Mouse (Mus musculus) cortical plate, adult 2 months (tissue): ENCODE measurements around the gene Cox15. TPM values are rescaled to one million over a fixed set of nuclear protein-coding genes. Genes with fewer than 3 reads are reported as not detected.

Experiments
- H3K27ac ChIP-seq: fragments of 200-500 bp; 2 replicates; pipeline ENCODE4 v1.5.1; 2012; ENCODE audit warnings: low read length, control low read depth, inconsistent platforms; ENCODE audit not compliant: insufficient read depth
- H3K4me1 ChIP-seq: fragments of 200-500 bp; 2 replicates; pipeline ENCODE4 v1.6.1; 2011; ENCODE audit warnings: low read length; ENCODE audit not compliant: control insufficient read depth, insufficient read depth
- H3K4me3 ChIP-seq: fragments of 200-500 bp; 2 replicates; pipeline ENCODE4 v1.5.1; 2011; ENCODE audit warnings: mild to moderate bottlenecking, low read length, control low read depth; ENCODE audit not compliant: insufficient read depth
- CTCF ChIP-seq: fragments of 200-500 bp; IDR thresholded peaks from 2 replicates; pipeline ENCODE4 v1.5.1; 2011; ENCODE audit warnings: mild to moderate bottlenecking, control low read depth, low read length; ENCODE audit not compliant: insufficient read depth; ENCODE audit errors: extremely low read depth
- POLR2A ChIP-seq: fragments of 200-500 bp; IDR thresholded peaks from 2 replicates; pipeline ENCODE4 v1.6.1; 2011; ENCODE audit warnings: mild to moderate bottlenecking, low read length, control low read depth; ENCODE audit not compliant: insufficient read depth; ENCODE audit errors: extremely low read depth
- polyA plus RNA-seq: library from polyadenylated mRNA; depleted of rRNA; stranded (reverse); fragments of >200 nt; gene quantifications from 2 replicates; pipeline ENCODE4 v1.2.3, GENCODE M21; 2012; rRNA removed

Cox15 gene
- polyA plus RNA-seq, 1 experiment: 15.1 TPM

GRCm38 (mm10) chr19:43695514-43695964, 57.3 kb downstream of the Cox15 start:
- no peak overlapping the region for H3K27ac ChIP-seq
- H3K4me3 ChIP-seq: no peak overlapping the region
- peaks cover 15% of the 10 kb centered on the region for H3K4me1 ChIP-seq
- no peak for TF ChIP-seq CTCF
- TF ChIP-seq POLR2A: no peak

- no peak overlapping the region for H3K4me3 ChIP-seq
- no peak for TF ChIP-seq POLR2A
- TF ChIP-seq CTCF: no peak
- H3K4me1 ChIP-seq: peaks cover 7% of the 10 kb centered on the region
- no peak overlapping the region for H3K27ac ChIP-seq
These were observed 60.0 kb downstream of the Cox15 start for GRCm38 (mm10) chr19:43692815-43693214.

GRCm38 (mm10) chr19:43689419-43690246, 63.2 kb downstream of the Cox15 start, which contains the start of gene Entpd7:
Gene Entpd7 (plus strand): TSS chr19:43689672.
- Histone ChIP-seq H3K4me1 (peaks cover 3% of the 10 kb centered on the region), H3K4me3 (peak within 1 kb of the TSS; percentile 98), H3K27ac (no peak within 1 kb of the TSS)
- TF ChIP-seq CTCF (no peak), POLR2A (peak; percentile 94)

Other genes starting within 250 kb of the Cox15 start
- gene Got1, start 228.4 kb downstream of the Cox15 start, polyA plus RNA-seq: 366 and 370 TPM in 2 replicates
- gene Nkx2-3, start 140.7 kb downstream of the Cox15 start, polyA plus RNA-seq: not detected in 2 replicates
- gene Slc25a28, start 78.1 kb downstream of the Cox15 start, polyA plus RNA-seq: 106 and 113 TPM in 2 replicates
- 9.5 and 10.5 TPM in 2 replicates for gene Entpd7, start 63.3 kb downstream of the Cox15 start, polyA plus RNA-seq
- gene Cutc, start within 50 bp of the Cox15 start, polyA plus RNA-seq: 8.3 and 9.5 TPM in 2 replicates
- gene Abcc2, start 29.2 kb upstream of the Cox15 start, polyA plus RNA-seq: 0.15 and 0.32 TPM in 2 replicates
- gene Dnmbp, start 187.2 kb upstream of the Cox15 start, polyA plus RNA-seq: 11.4 and 11.5 TPM in 2 replicates
- 0.06 and 0.31 TPM in 2 replicates for gene Cpn1, start 233.6 kb upstream of the Cox15 start, polyA plus RNA-seq